20 mouse cellular contexts compared by ENCODE assay signal in genomic region chr8:73310036-73310435, GRCm38 (mm10). TPM values are rescaled to one million over a fixed set of nuclear protein-coding genes. Genes with fewer than 3 reads are reported as not detected.
A peak's percentile ranks its signal among the peaks of the same experiment; 100 is the strongest.
DNase-seq lines count a peak whose midpoint lies in the region; TF ChIP-seq lines count a peak whose summit lies in the region.
"Had no signal": no experiment of that assay in that cellular context is flagged by ENCODE, and none has a peak within 500 bp of the region (broad histone marks: within the 10 kb centered on the region; RNA-seq: fewer than 3 reads in every experiment).

No protein-coding gene starts in this region.

- no peak for DNase-seq in gastrocnemius, adult 2 months
- no peak for DNase-seq in gastrocnemius, adult 18-20 months (ENCODE audit: low spot score)
- peak; percentile 50 for DNase-seq in 3134 (ENCODE audit: extremely low read depth, insufficient read length, low spot score)
- peak; percentile 77 for DNase-seq in Muller cell, postnatal 12 days (ENCODE audit: inconsistent ontology term)
- no peak for DNase-seq in embryo, embryonic 10 days (ENCODE audit: low spot score)
- no peak for DNase-seq in thymus, postnatal 4 days
- DNase-seq: adrenal gland, adult 8-10 months; cerebellum, adult 11-12 months; cerebellum, adult 9-10 months; cerebellum, postnatal 36 days; gastrocnemius, postnatal 10 days had no signal

- TF ChIP-seq CTCF in gastrocnemius, adult 2 months (IDR thresholded peaks at IDR 0.05): no peak
- TF ChIP-seq CTCF in embryonic fibroblast, embryonic 13.5 days (IDR thresholded peaks at IDR 0.05; ENCODE audit: borderline replicate concordance, insufficient read depth, low read length): no peak

- TF ChIP-seq POLR2A in embryonic fibroblast, embryonic 13.5 days (IDR thresholded peaks at IDR 0.05; ENCODE audit: low read depth, low read length): no peak

- intact Hi-C loops in gastrocnemius, adult 2 months (cut with DNase I): no loop called here

- peak overlapping the region; percentile 17; the same call in 1 of the 2 replicates for H3K27ac ChIP-seq in gastrocnemius, adult 2 months
- peak overlapping the region; percentile 95 for H3K27ac ChIP-seq in embryonic fibroblast, embryonic 13.5 days (ENCODE audit: insufficient read depth, low read length)
- H3K27ac ChIP-seq: embryonic facial prominence, embryonic 10.5 days; forebrain, embryonic 10.5 days; hindbrain, embryonic 10.5 days; hindbrain, embryonic 14.5 days; intestine, embryonic 15.5 days had no signal

- no peak overlapping the region for H3K4me3 ChIP-seq in gastrocnemius, adult 2 months
- H3K4me3 ChIP-seq in embryonic fibroblast, embryonic 13.5 days (ENCODE audit: insufficient read depth, low read length): no peak overlapping the region
- H3K4me3 ChIP-seq: embryonic facial prominence, embryonic 10.5 days; erythroblast, embryonic 14.5 days; forebrain, embryonic 10.5 days; heart, embryonic 12.5 days; hindbrain, embryonic 10.5 days; intestine, embryonic 15.5 days had no signal

- H3K4me1 ChIP-seq in embryonic fibroblast, embryonic 13.5 days (ENCODE audit: control insufficient read depth, insufficient read depth, low read length): peaks cover 19% of the 10 kb centered on the region
- H3K4me1 ChIP-seq: intestine, embryonic 15.5 days had no signal

RNA-seq across cellular contexts. Expression of gene Large1, which starts 43.3 kb away (rescaled TPM):
- 10 to 100 TPM; 25.3 to 29.6 TPM for total RNA-seq in gastrocnemius, adult 2 months (2021)
- 10 to 100 TPM; 25.2 to 33.0 TPM for total RNA-seq in gastrocnemius, adult 18-20 months (2021)
- polyA plus RNA-seq in embryonic fibroblast, embryonic 13.5 days (2011; ENCODE audit: insufficient read length, low read depth, missing spikeins): 42.7 and 50.9 TPM in 2 replicates
- polyA plus RNA-seq: erythroblast, embryonic 14.5 days; G1E had no signal

Comparison
In these comparisons a context has a peak if more than half of its experiments do, and no peak if none do; other contexts are left out.
1. DNase-seq: peak in 3134 (single experiment) and Muller cell, postnatal 12 days (single experiment); none in gastrocnemius, adult 2 months (single experiment), gastrocnemius, adult 18-20 months (single experiment), embryo, embryonic 10 days (single experiment) and thymus, postnatal 4 days (single experiment).